Mouse (Mus musculus): ENCODE results near the gene Rnf114. TPM values are rescaled to one million over a fixed set of nuclear protein-coding genes. Genes with fewer than 3 reads are reported as not detected.

Rnf114 gene
- total RNA-seq, 1 experiment: 48.1 TPM

DNA sequence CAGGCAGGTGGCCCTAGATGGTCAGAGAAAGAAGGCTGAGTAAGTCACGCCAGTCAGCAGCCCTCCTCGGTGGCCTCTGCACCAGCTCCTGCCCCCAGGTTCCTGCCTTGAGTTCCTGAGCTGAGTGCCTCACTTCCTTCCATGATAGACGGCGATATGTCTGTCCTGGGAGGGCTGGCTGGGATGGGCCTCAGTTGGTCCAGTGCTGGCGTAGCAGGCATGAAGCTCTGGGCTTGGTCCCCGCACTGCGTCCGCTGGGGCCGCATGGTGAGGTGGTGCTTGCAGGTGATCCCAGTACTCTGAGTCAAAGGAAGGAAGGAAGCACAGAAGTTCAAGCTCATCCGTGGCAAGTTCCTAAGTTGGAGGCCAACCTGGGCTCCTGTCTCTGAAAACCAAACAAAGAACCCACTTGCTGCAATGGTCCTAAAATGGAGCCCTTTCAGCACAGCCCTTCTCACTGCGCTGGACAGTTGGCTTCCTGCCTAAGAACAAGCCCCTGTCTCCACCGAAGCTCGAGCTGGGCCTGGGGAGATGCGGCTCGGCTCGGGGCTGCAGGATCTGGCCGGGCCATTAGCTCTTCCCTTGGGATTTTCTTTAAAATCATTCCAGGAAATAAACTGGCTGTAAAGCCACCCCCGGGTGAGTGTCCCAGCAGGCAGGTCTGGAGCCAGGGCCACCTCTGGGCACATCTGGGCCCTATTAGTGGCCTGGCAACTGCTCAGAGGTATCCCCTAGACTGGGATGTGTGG, 54.2 kb downstream of the Rnf114 start:
- Histone ChIP-seq H3K9ac (ENCODE audit: insufficient read depth, low read depth, low read length, poor library complexity, severe bottlenecking) (no peak overlapping the region), H3K4me3 (ENCODE audit: insufficient read depth in 1 of 2, low read depth in 1 of 2, low read length in 2 of 2, poor library complexity in 1 of 2, severe bottlenecking in 1 of 2) (peak overlapping the region; percentile 6 to 12; a peak in 1 of 4 replicates), H3K36me3 (ENCODE audit: control insufficient read depth, insufficient read depth, low read length, poor library complexity, severe bottlenecking) (peaks cover 5% of the 10 kb centered on the region; the same call in 1 of the 2 replicates), H3K4me1 (ENCODE audit: control insufficient read depth in 2 of 2, insufficient read depth in 2 of 2, low read length in 2 of 2, poor library complexity in 1 of 2) (peaks cover 3 to 32% of the 10 kb centered on the region in 2 experiments; a peak in 3 of 4 replicates), H3K27ac (ENCODE audit: insufficient read depth, low read depth, low read length, poor library complexity, severe bottlenecking) (no peak overlapping the region), H3K9me3 (ENCODE audit: control insufficient read depth, insufficient read depth, low read depth, low read length) (no peaks in the 10 kb centered on the region)
- in situ Hi-C loops (cut with MboI; ENCODE audit: low sequenced_read_pairs in 2 of 2, unreplicated experiment in 2 of 2): loop anchor here in 1 of 2 experiments (5.0 kb wide), 1 partner anchor 51 kb away; no protein-coding TSS in a partner anchor
- TF ChIP-seq ZC3H11A (IDR thresholded peaks at IDR 0.05; ENCODE audit: borderline replicate concordance, low read depth, low read length) (no peak), CHD2 (IDR thresholded peaks at IDR 0.05; ENCODE audit: low read depth, low read length) (no peak), MAFK (IDR thresholded peaks at IDR 0.05; ENCODE audit: insufficient read depth, low read depth, low read length) (no peak), ZNF384 (IDR thresholded peaks at IDR 0.05; ENCODE audit: low read depth, low read length) (no peak), HCFC1 (IDR thresholded peaks at IDR 0.05; ENCODE audit: borderline replicate concordance, insufficient read depth, low read length) (no peak)
- no peak for DNase-seq (ENCODE audit: low read depth, low spot score)

DNA sequence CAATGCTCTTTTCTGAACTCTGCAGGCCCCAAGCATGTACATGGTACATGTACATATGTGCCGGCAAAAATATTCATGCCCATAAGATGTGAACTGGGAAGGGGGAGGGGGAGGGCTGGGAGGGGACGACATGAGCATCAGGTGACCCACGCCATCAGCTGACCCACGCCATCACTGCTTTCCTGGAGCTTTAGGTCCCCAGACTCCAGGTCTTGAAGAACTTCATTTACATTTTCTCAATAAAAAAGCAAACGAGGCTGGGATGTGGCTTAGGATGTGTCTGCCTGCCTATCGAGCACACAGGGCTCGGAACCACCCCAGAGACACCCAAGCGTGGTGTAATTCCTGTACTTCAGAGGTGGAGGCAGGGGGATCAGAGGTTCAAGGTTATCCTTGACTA, 55.0 kb downstream of the Rnf114 start:
- no peak for TF ChIP-seq HCFC1 (IDR thresholded peaks at IDR 0.05; ENCODE audit: borderline replicate concordance, insufficient read depth, low read length)
- TF ChIP-seq ZC3H11A (IDR thresholded peaks at IDR 0.05; ENCODE audit: borderline replicate concordance, low read depth, low read length): no peak
- TF ChIP-seq ZNF384 (IDR thresholded peaks at IDR 0.05; ENCODE audit: low read depth, low read length): no peak
- no peak for TF ChIP-seq MAFK (IDR thresholded peaks at IDR 0.05; ENCODE audit: insufficient read depth, low read depth, low read length)
- no peak for TF ChIP-seq CHD2 (IDR thresholded peaks at IDR 0.05; ENCODE audit: low read depth, low read length)
- H3K4me3 ChIP-seq (ENCODE audit: insufficient read depth in 1 of 2, low read depth in 1 of 2, low read length in 2 of 2, poor library complexity in 1 of 2, severe bottlenecking in 1 of 2): no peak overlapping the region
- H3K27ac ChIP-seq (ENCODE audit: insufficient read depth, low read depth, low read length, poor library complexity, severe bottlenecking): no peak overlapping the region
- no peaks in the 10 kb centered on the region for H3K36me3 ChIP-seq (ENCODE audit: control insufficient read depth, insufficient read depth, low read length, poor library complexity, severe bottlenecking)
- in situ Hi-C loops (cut with MboI; ENCODE audit: low sequenced_read_pairs in 2 of 2, unreplicated experiment in 2 of 2): loop anchor here in 1 of 2 experiments (5.0 kb wide), 1 partner anchor 50 kb away; no protein-coding TSS in a partner anchor
- H3K9me3 ChIP-seq (ENCODE audit: control insufficient read depth, insufficient read depth, low read depth, low read length): no peaks in the 10 kb centered on the region
- H3K9ac ChIP-seq (ENCODE audit: insufficient read depth, low read depth, low read length, poor library complexity, severe bottlenecking): no peak overlapping the region
- peaks cover 3 to 27% of the 10 kb centered on the region in 2 experiments; a peak in 3 of 4 replicates for H3K4me1 ChIP-seq (ENCODE audit: control insufficient read depth in 2 of 2, insufficient read depth in 2 of 2, low read length in 2 of 2, poor library complexity in 1 of 2)
- DNase-seq (ENCODE audit: low read depth, low spot score): no peak

DNA sequence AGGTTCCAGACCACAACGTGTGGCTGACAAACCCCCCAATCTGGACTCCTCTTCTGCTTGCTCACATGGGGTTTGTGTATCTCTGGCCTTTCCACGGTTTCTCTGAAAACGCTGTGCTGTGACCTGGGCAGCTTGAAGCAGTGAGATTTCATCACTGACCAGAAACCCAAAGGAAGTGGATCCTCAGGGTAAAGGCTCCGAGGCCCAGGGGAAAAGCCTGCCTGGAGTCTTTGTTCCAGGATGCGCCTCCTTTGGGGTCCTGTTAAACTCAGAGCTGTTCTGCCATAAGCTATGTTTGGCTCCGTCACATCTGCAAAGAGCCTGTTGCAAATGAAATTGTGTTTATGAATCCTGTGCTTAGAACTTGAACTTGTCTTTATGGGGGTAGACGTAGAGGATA, 56.5 kb downstream of the Rnf114 start:
- Histone ChIP-seq H3K9ac (ENCODE audit: insufficient read depth, low read depth, low read length, poor library complexity, severe bottlenecking) (no peak overlapping the region), H3K4me1 (ENCODE audit: control insufficient read depth in 2 of 2, insufficient read depth in 2 of 2, low read length in 2 of 2, poor library complexity in 1 of 2) (peaks cover 3 to 21% of the 10 kb centered on the region in 2 experiments; a peak in 3 of 4 replicates), H3K9me3 (ENCODE audit: control insufficient read depth, insufficient read depth, low read depth, low read length) (no peaks in the 10 kb centered on the region), H3K4me3 (ENCODE audit: insufficient read depth in 1 of 2, low read depth in 1 of 2, low read length in 2 of 2, poor library complexity in 1 of 2, severe bottlenecking in 1 of 2) (no peak overlapping the region), H3K36me3 (ENCODE audit: control insufficient read depth, insufficient read depth, low read length, poor library complexity, severe bottlenecking) (no peaks in the 10 kb centered on the region), H3K27ac (ENCODE audit: insufficient read depth, low read depth, low read length, poor library complexity, severe bottlenecking) (no peak overlapping the region)
- no peak for DNase-seq (ENCODE audit: low read depth, low spot score)
- in situ Hi-C loops (cut with MboI; ENCODE audit: low sequenced_read_pairs in 2 of 2, unreplicated experiment in 2 of 2): loop anchor here in 1 of 2 experiments (5.0 kb wide), 1 partner anchor 48 kb away; no protein-coding TSS in a partner anchor
- TF ChIP-seq ZNF384 (IDR thresholded peaks at IDR 0.05; ENCODE audit: low read depth, low read length) (no peak), MAFK (IDR thresholded peaks at IDR 0.05; ENCODE audit: insufficient read depth, low read depth, low read length) (no peak), ZC3H11A (IDR thresholded peaks at IDR 0.05; ENCODE audit: borderline replicate concordance, low read depth, low read length) (no peak), HCFC1 (IDR thresholded peaks at IDR 0.05; ENCODE audit: borderline replicate concordance, insufficient read depth, low read length) (no peak), CHD2 (IDR thresholded peaks at IDR 0.05; ENCODE audit: low read depth, low read length) (no peak)

DNA sequence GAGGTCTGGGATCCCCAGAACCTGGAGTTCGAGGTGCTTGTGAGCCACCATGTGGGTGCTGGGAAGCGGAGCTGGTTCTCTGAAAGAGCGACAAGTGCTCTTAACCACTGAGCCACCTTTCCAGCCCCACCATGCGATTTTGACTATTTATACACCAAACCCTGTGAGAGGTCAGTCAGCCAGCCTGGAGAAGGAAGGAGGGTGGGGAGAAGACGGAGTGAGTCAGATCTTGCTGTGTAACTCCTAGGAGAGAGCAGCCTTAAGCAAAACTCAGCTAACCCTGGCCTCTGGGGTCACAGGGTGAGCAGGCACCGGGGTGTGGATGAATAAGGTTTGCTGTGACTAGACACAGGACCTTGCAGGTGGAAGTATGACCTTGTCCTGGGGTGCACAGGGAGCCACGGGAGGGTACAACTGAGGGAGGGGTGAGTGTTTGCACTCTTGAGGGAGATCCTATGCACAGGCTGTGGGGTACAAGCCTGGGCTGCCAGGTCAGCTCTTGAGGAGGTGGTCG, 58.0 kb downstream of the Rnf114 start:
- no peak for TF ChIP-seq ZC3H11A (IDR thresholded peaks at IDR 0.05; ENCODE audit: borderline replicate concordance, low read depth, low read length)
- TF ChIP-seq MAFK (IDR thresholded peaks at IDR 0.05; ENCODE audit: insufficient read depth, low read depth, low read length): no peak
- no peak for TF ChIP-seq ZNF384 (IDR thresholded peaks at IDR 0.05; ENCODE audit: low read depth, low read length)
- TF ChIP-seq CHD2 (IDR thresholded peaks at IDR 0.05; ENCODE audit: low read depth, low read length): no peak
- TF ChIP-seq HCFC1 (IDR thresholded peaks at IDR 0.05; ENCODE audit: borderline replicate concordance, insufficient read depth, low read length): no peak

More for the DNA sequence above, 58.0 kb downstream of the Rnf114 start:
- Histone ChIP-seq H3K4me1 (ENCODE audit: control insufficient read depth in 2 of 2, insufficient read depth in 2 of 2, low read length in 2 of 2, poor library complexity in 1 of 2) (peaks cover 3 to 17% of the 10 kb centered on the region in 2 experiments; a peak in 2 of 4 replicates), H3K9ac (ENCODE audit: insufficient read depth, low read depth, low read length, poor library complexity, severe bottlenecking) (no peak overlapping the region), H3K4me3 (ENCODE audit: insufficient read depth in 1 of 2, low read depth in 1 of 2, low read length in 2 of 2, poor library complexity in 1 of 2, severe bottlenecking in 1 of 2) (no peak overlapping the region), H3K9me3 (ENCODE audit: control insufficient read depth, insufficient read depth, low read depth, low read length) (no peaks in the 10 kb centered on the region), H3K27ac (ENCODE audit: insufficient read depth, low read depth, low read length, poor library complexity, severe bottlenecking) (no peak overlapping the region), H3K36me3 (ENCODE audit: control insufficient read depth, insufficient read depth, low read length, poor library complexity, severe bottlenecking) (no peaks in the 10 kb centered on the region)
- no peak for DNase-seq (ENCODE audit: low read depth, low spot score)
- in situ Hi-C loops (cut with MboI; ENCODE audit: low sequenced_read_pairs in 2 of 2, unreplicated experiment in 2 of 2): no loop called here

Data from ES-E14 (cell line).